Mouse (Mus musculus) hindbrain, embryonic 12.5 days (tissue): ENCODE measurements around the gene Galntl6. TPM values are rescaled to one million over a fixed set of nuclear protein-coding genes. Genes with fewer than 3 reads are reported as not detected.

ENCODE experiments used
- ATAC-seq: fragments of 200-750 bp; cut with Nextera tagmentation; 2 replicates; pipeline ENCODE4 v1.8.0; 2017; ENCODE audit warnings: moderate TSS enrichment; ENCODE audit not compliant: low FRiP score
- H3K27ac ChIP-seq: fragments of 300-500 bp; sonication (generic); 2 replicates; pipeline ENCODE4 v1.5.1; 2016; ENCODE audit warnings: mild to moderate bottlenecking
- H3K27me3 ChIP-seq: fragments of 300-500 bp; sonication (generic); 2 replicates; pipeline ENCODE4 v1.6.1; 2016; ENCODE audit warnings: mild to moderate bottlenecking
- H3K36me3 ChIP-seq: fragments of 300-500 bp; sonication (generic); 2 replicates; pipeline ENCODE4 v1.6.1; 2016; ENCODE audit warnings: mild to moderate bottlenecking
- H3K4me1 ChIP-seq: fragments of 300-500 bp; sonication (generic); 2 replicates; pipeline ENCODE4 v1.6.1; 2016
- H3K4me2 ChIP-seq: fragments of 300-500 bp; sonication (generic); replicated peaks from 2 replicates; pipeline ENCODE4 v1.6.1; 2016; ENCODE audit warnings: mild to moderate bottlenecking
- H3K4me3 ChIP-seq: fragments of 300-500 bp; sonication (generic); 2 replicates; pipeline ENCODE4 v1.5.1; 2016; ENCODE audit warnings: mild to moderate bottlenecking
- H3K9ac ChIP-seq: fragments of 300-500 bp; sonication (generic); 2 replicates; pipeline ENCODE4 v1.6.1; 2016; ENCODE audit warnings: mild to moderate bottlenecking, moderate library complexity
- H3K9me3 ChIP-seq: fragments of 300-500 bp; sonication (generic); replicated peaks from 2 replicates; pipeline ENCODE4 v1.6.1; 2016; ENCODE audit warnings: mild to moderate bottlenecking
- WGBS: fragments of 180-500 bp; shearing (Covaris S2); methylation state at CpG from one replicate; pipeline ENCODE4 v1.1.7; 2016; 5-methylcytosine and 5-hydroxymethylcytosine counted together
- polyA plus RNA-seq: library from polyadenylated mRNA; unstranded; fragments of >200 nt; fragmentation: Nextera tagmentation; extraction: Ambion mirVana; gene quantifications from 2 replicates; pipeline ENCODE4 v1.2.1, GENCODE M21; 2016

Gene Galntl6
- polyA plus RNA-seq, 1 experiment from 2014 or later, result 4.0 TPM

- no peaks in the 10 kb centered on the region for H3K9me3 ChIP-seq
- ATAC-seq, result no peak
- no peak overlapping the region for H3K4me3 ChIP-seq
- no peaks in the 10 kb centered on the region for H3K27me3 ChIP-seq
- WGBS, result 80% methylated on average over 4 of the region's 4 CpGs
- H3K4me2 ChIP-seq, result no peak overlapping the region
- no peaks in the 10 kb centered on the region for H3K36me3 ChIP-seq
- 0 out of 2 replicates have a peak, but pooled peaks cover 3% of the 10 kb centered on the region for H3K4me1 ChIP-seq
- no peak overlapping the region for H3K9ac ChIP-seq
- H3K27ac ChIP-seq, result no peak overlapping the region
Observed at GRCm38 (mm10) chr8:57801197-57801596, 1111.2 kb downstream of the Galntl6 start.

- ATAC-seq, result peak; percentile 87
- Histone ChIP-seq H3K27me3 (no peaks in the 10 kb centered on the region), H3K4me3 (no peak overlapping the region), H3K9ac (no peak overlapping the region), H3K9me3 (no peaks in the 10 kb centered on the region), H3K4me1 (0 out of 2 replicates have a peak, but pooled peaks cover 3% of the 10 kb centered on the region), H3K36me3 (no peaks in the 10 kb centered on the region), H3K4me2 (peak overlapping the region; percentile 53), H3K27ac (peak overlapping the region; percentile 48; the same call in 1 of the 2 replicates)
- WGBS, result 23% methylated on average over 4 of the region's 4 CpGs
Observed at GRCm38 (mm10) chr8:57800327-57800726, 1112.1 kb downstream of the Galntl6 start.

GRCm38 (mm10) chr8:57799797-57800204 is 1112.6 kb downstream of the Galntl6 start:
- peak; percentile 80 for ATAC-seq
- H3K27me3 ChIP-seq, result no peaks in the 10 kb centered on the region
- WGBS, result 5% methylated on average over 12 of the region's 12 CpGs

GRCm38 (mm10) chr8:57793455-57793854 is 1119.0 kb downstream of the Galntl6 start:
- no peak overlapping the region for H3K4me2 ChIP-seq
- WGBS, result 29% methylated on average over 4 of the region's 4 CpGs
- H3K27me3 ChIP-seq, result no peaks in the 10 kb centered on the region
- no peak overlapping the region for H3K4me3 ChIP-seq
- 0 out of 2 replicates have a peak, but pooled peaks cover 3% of the 10 kb centered on the region for H3K4me1 ChIP-seq
- H3K9me3 ChIP-seq, result no peaks in the 10 kb centered on the region
- no peaks in the 10 kb centered on the region for H3K36me3 ChIP-seq
- H3K27ac ChIP-seq, result no peak overlapping the region
- ATAC-seq, result 0 out of 2 replicates have a peak, but pooled peaks have one; percentile 30
- H3K9ac ChIP-seq, result no peak overlapping the region

More at GRCm38 (mm10) chr8:57799797-57800204, 1112.6 kb downstream of the Galntl6 start:
- H3K4me2 ChIP-seq, result peak overlapping the region; percentile 53
- H3K4me1 ChIP-seq, result 0 out of 2 replicates have a peak, but pooled peaks cover 3% of the 10 kb centered on the region
- peak overlapping the region; percentile 15; the same call in 1 of the 2 replicates for H3K9ac ChIP-seq
- peak overlapping the region; percentile 24; the same call in 1 of the 2 replicates for H3K4me3 ChIP-seq
- peak overlapping the region; percentile 48 for H3K27ac ChIP-seq
- H3K9me3 ChIP-seq, result no peaks in the 10 kb centered on the region
- H3K36me3 ChIP-seq, result no peaks in the 10 kb centered on the region

- no peaks in the 10 kb centered on the region for H3K36me3 ChIP-seq
- no peaks in the 10 kb centered on the region for H3K9me3 ChIP-seq
- 84% methylated on average over 7 of the region's 7 CpGs for WGBS
- no peak overlapping the region for H3K27ac ChIP-seq
- H3K4me2 ChIP-seq, result no peak overlapping the region
- ATAC-seq, result no peak
- no peaks in the 10 kb centered on the region for H3K27me3 ChIP-seq
- H3K4me3 ChIP-seq, result no peak overlapping the region
- H3K9ac ChIP-seq, result no peak overlapping the region
- 0 out of 2 replicates have a peak, but pooled peaks cover 3% of the 10 kb centered on the region for H3K4me1 ChIP-seq
Observed at GRCm38 (mm10) chr8:57792246-57792645, 1120.2 kb downstream of the Galntl6 start.

- no peaks in the 10 kb centered on the region for H3K36me3 ChIP-seq
- no peak overlapping the region for H3K9ac ChIP-seq
- WGBS, result 41% methylated on average over 5 of the region's 5 CpGs
- H3K27ac ChIP-seq, result no peak overlapping the region
- H3K4me2 ChIP-seq, result no peak overlapping the region
- H3K27me3 ChIP-seq, result no peaks in the 10 kb centered on the region
- ATAC-seq, result peak; percentile 37; the same call in 1 of the 2 replicates
- 0 out of 2 replicates have a peak, but pooled peaks cover 3% of the 10 kb centered on the region for H3K4me1 ChIP-seq
- no peaks in the 10 kb centered on the region for H3K9me3 ChIP-seq
- H3K4me3 ChIP-seq, result no peak overlapping the region
Observed at GRCm38 (mm10) chr8:57791309-57791721, 1121.1 kb downstream of the Galntl6 start.

- Histone ChIP-seq H3K4me1 (peaks cover 4% of the 10 kb centered on the region; the same call in 1 of the 2 replicates), H3K27ac (no peak overlapping the region), H3K4me2 (no peak overlapping the region), H3K36me3 (no peaks in the 10 kb centered on the region), H3K4me3 (no peak overlapping the region), H3K27me3 (no peaks in the 10 kb centered on the region), H3K9ac (no peak overlapping the region), H3K9me3 (no peaks in the 10 kb centered on the region)
- ATAC-seq, result no peak
- 60% methylated on average over 7 of the region's 7 CpGs for WGBS
Observed at GRCm38 (mm10) chr8:57779551-57779950, 1132.9 kb downstream of the Galntl6 start.

GRCm38 (mm10) chr8:57777988-57778721 is 1134.3 kb downstream of the Galntl6 start:
- H3K4me2 ChIP-seq, result no peak overlapping the region
- no peak for ATAC-seq
- WGBS, result 77% methylated on average over 7 of the region's 7 CpGs
- no peak overlapping the region for H3K9ac ChIP-seq
- no peaks in the 10 kb centered on the region for H3K27me3 ChIP-seq
- H3K27ac ChIP-seq, result no peak overlapping the region
- no peaks in the 10 kb centered on the region for H3K36me3 ChIP-seq
- no peaks in the 10 kb centered on the region for H3K9me3 ChIP-seq
- peaks cover 4% of the 10 kb centered on the region; the same call in 1 of the 2 replicates for H3K4me1 ChIP-seq
- no peak overlapping the region for H3K4me3 ChIP-seq

- no peaks in the 10 kb centered on the region for H3K27me3 ChIP-seq
- WGBS, result 56% methylated on average over 7 of the region's 7 CpGs
- ATAC-seq, result no peak
Observed at GRCm38 (mm10) chr8:57776723-57777122, 1135.7 kb downstream of the Galntl6 start.

GRCm38 (mm10) chr8:57772732-57773265 is 1139.6 kb downstream of the Galntl6 start:
- Histone ChIP-seq H3K4me3 (no peak overlapping the region), H3K27me3 (no peaks in the 10 kb centered on the region), H3K4me2 (no peak overlapping the region), H3K9me3 (no peaks in the 10 kb centered on the region), H3K4me1 (no peaks in the 10 kb centered on the region; the same call in 1 of the 2 replicates), H3K27ac (no peak overlapping the region), H3K36me3 (no peaks in the 10 kb centered on the region), H3K9ac (no peak overlapping the region)
- peak; percentile 61 for ATAC-seq
- WGBS, result 42% methylated on average over 12 of the region's 12 CpGs

More at GRCm38 (mm10) chr8:57776723-57777122, 1135.7 kb downstream of the Galntl6 start:
- Histone ChIP-seq H3K36me3 (no peaks in the 10 kb centered on the region), H3K4me3 (no peak overlapping the region), H3K27ac (no peak overlapping the region), H3K4me2 (no peak overlapping the region), H3K9ac (no peak overlapping the region), H3K9me3 (no peaks in the 10 kb centered on the region), H3K4me1 (peaks cover 4% of the 10 kb centered on the region; the same call in 1 of the 2 replicates)

GRCm38 (mm10) chr8:57767541-57767940 is 1144.9 kb downstream of the Galntl6 start:
- no peak overlapping the region for H3K4me2 ChIP-seq
- H3K27ac ChIP-seq, result no peak overlapping the region
- H3K4me1 ChIP-seq, result 0 out of 2 replicates have a peak, but pooled peaks cover 11% of the 10 kb centered on the region
- H3K4me3 ChIP-seq, result no peak overlapping the region
- no peak for ATAC-seq
- H3K9me3 ChIP-seq, result no peaks in the 10 kb centered on the region
- H3K36me3 ChIP-seq, result no peaks in the 10 kb centered on the region
- WGBS, result 25% methylated on average over 2 of the region's 2 CpGs
- H3K9ac ChIP-seq, result no peak overlapping the region
- H3K27me3 ChIP-seq, result no peaks in the 10 kb centered on the region

GRCm38 (mm10) chr8:57766471-57767065 is 1145.9 kb downstream of the Galntl6 start:
- Histone ChIP-seq H3K4me3 (no peak overlapping the region), H3K4me2 (0 out of 2 replicates have a peak overlapping the region, but pooled peaks have one; percentile 13), H3K4me1 (0 out of 2 replicates have a peak, but pooled peaks cover 11% of the 10 kb centered on the region), H3K27ac (no peak overlapping the region), H3K9me3 (no peaks in the 10 kb centered on the region), H3K36me3 (no peaks in the 10 kb centered on the region), H3K27me3 (no peaks in the 10 kb centered on the region), H3K9ac (no peak overlapping the region)
- WGBS, result 53% methylated on average over 10 of the region's 10 CpGs
- no peak for ATAC-seq
